Mouse (Mus musculus) megakaryocyte, embryonic 14.5 days (primary cell): Measurements from ENCODE around the gene Nup107.

Experiments used
- FLI1 ChIP-seq: IDR thresholded peaks from 2 replicates; pipeline ENCODE4 v1.6.1; 2012; ENCODE audit warnings: low read length, inconsistent platforms, mixed read lengths
- GATA1 ChIP-seq: IDR thresholded peaks from 3 replicates; pipeline ENCODE4 v1.6.1; 2012; ENCODE audit warnings: mixed read lengths, low read length, inconsistent platforms, borderline replicate concordance

DNA sequence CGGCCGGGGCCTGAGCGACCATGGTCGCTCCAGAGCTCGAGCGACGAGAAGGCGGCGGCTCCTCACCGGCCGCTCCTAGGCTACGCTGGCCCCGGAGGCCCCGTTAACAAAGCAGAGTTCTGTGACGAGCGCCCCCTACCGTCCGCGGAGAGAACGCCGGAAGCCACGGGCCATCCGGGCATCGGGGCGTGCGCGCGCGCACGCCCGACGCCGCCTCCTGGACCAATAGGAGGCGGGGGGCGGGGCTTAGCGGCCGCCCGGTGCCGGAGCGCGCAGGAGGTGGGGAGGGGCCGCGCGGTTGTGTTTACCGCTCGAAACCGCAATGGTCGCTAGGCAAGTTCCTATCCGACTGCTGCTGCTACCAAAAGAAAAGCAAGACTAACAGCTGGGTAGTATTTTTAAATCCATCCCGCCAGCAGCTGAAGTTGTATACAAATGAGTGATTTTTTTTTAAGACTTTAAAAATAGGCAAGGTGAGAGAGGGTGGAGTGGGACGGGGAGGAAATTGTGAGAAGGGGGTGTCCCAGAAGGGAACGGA lies 81.8 kb downstream of the Nup107 start, which contains the start of gene Mdm2:
- TF ChIP-seq GATA1 (no peak), FLI1 (no peak)
